Mouse (Mus musculus) lung, adult 2 months (tissue): ENCODE measurements around the gene Hmx1. TPM values are rescaled to one million over a fixed set of nuclear protein-coding genes. Genes with fewer than 3 reads are reported as not detected.

ENCODE experiments used
- DNase-seq: peaks from one replicate; pipeline ENCODE4 v3.0.0; 2022
- H3K4me1 ChIP-seq: fragments of 200-500 bp; 2 replicates; pipeline ENCODE4 v1.6.1; 2011; ENCODE audit warnings: low read length; ENCODE audit not compliant: control insufficient read depth, insufficient read depth
- H3K4me3 ChIP-seq: fragments of 200-500 bp; replicated peaks from 2 replicates; pipeline ENCODE3; 2011; ENCODE audit warnings: low read depth, mild to moderate bottlenecking, control low read depth, low read length; ENCODE audit errors: extremely low read depth
- CTCF ChIP-seq: fragments of 200-500 bp; IDR thresholded peaks from 2 replicates; pipeline ENCODE4 v1.5.1; 2011; ENCODE audit warnings: mild to moderate bottlenecking, low read length, control low read depth; ENCODE audit not compliant: insufficient read depth
- POLR2A ChIP-seq: fragments of 200-500 bp; IDR thresholded peaks from 2 replicates; pipeline ENCODE4 v1.6.1; 2011; ENCODE audit warnings: low read depth, mild to moderate bottlenecking, control low read depth, low read length, borderline replicate concordance; ENCODE audit errors: extremely low read depth
- WGBS: fragments of 180-500 bp; shearing (Covaris S2); methylation state at CpG from one replicate; pipeline ENCODE4 v1.1.7; 2018; 5-methylcytosine and 5-hydroxymethylcytosine counted together
- polyA plus RNA-seq: library from polyadenylated mRNA; depleted of rRNA; stranded (reverse); fragments of >200 nt; gene quantifications from 2 replicates; pipeline ENCODE4 v1.2.3, GENCODE M21; 2012

The Hmx1 gene
- polyA plus RNA-seq, 1 experiment: not detected

- DNase-seq: no peak
- TF ChIP-seq CTCF: no peak
- TF ChIP-seq POLR2A: no peak
- 4% methylated on average over 14 of the region's 14 CpGs for WGBS
These were observed 9.5 kb downstream of the Hmx1 start for GRCm38 (mm10) chr5:35398310-35398910.

GRCm38 (mm10) chr5:35399061-35399460, 10.2 kb downstream of the Hmx1 start:
- H3K4me1 ChIP-seq: no peaks in the 10 kb centered on the region
- H3K4me3 ChIP-seq: no peak overlapping the region
- 8% methylated on average over 7 of the region's 7 CpGs for WGBS
- TF ChIP-seq CTCF (no peak), POLR2A (no peak)
- no peak for DNase-seq

More at GRCm38 (mm10) chr5:35398310-35398910, 9.5 kb downstream of the Hmx1 start:
- Histone ChIP-seq H3K4me1 (no peaks in the 10 kb centered on the region), H3K4me3 (no peak overlapping the region)

- no peak for DNase-seq
- Histone ChIP-seq H3K4me1 (no peaks in the 10 kb centered on the region), H3K4me3 (no peak overlapping the region)
- WGBS: 2% methylated on average over 48 of the region's 48 CpGs
- TF ChIP-seq POLR2A (no peak), CTCF (no peak)
These were observed 10.9 kb downstream of the Hmx1 start for GRCm38 (mm10) chr5:35399704-35400320.

GRCm38 (mm10) chr5:35401240-35401639, 12.3 kb downstream of the Hmx1 start:
- no peak overlapping the region for H3K4me3 ChIP-seq
- DNase-seq: no peak
- no peak for TF ChIP-seq CTCF
- TF ChIP-seq POLR2A: no peak
- H3K4me1 ChIP-seq: no peaks in the 10 kb centered on the region
- 2% methylated on average over 8 of the region's 8 CpGs for WGBS

GRCm38 (mm10) chr5:35407411-35407930, 18.6 kb downstream of the Hmx1 start:
- Histone ChIP-seq H3K4me1 (no peaks in the 10 kb centered on the region), H3K4me3 (no peak overlapping the region)
- no peak for TF ChIP-seq CTCF
- no peak for TF ChIP-seq POLR2A
- WGBS: 75% methylated on average over 9 of the region's 9 CpGs
- DNase-seq: no peak

- WGBS: 56% methylated on average over 10 of the region's 10 CpGs
- TF ChIP-seq CTCF (no peak), POLR2A (no peak)
- H3K4me1 ChIP-seq: no peaks in the 10 kb centered on the region
- no peak for DNase-seq
- H3K4me3 ChIP-seq: no peak overlapping the region
These were observed 22.1 kb downstream of the Hmx1 start for GRCm38 (mm10) chr5:35411028-35411427.

GRCm38 (mm10) chr5:35412833-35413232, 23.9 kb downstream of the Hmx1 start:
- Histone ChIP-seq H3K4me1 (no peaks in the 10 kb centered on the region), H3K4me3 (no peak overlapping the region)
- no peak for TF ChIP-seq POLR2A
- TF ChIP-seq CTCF: no peak
- 17% methylated on average over 12 of the region's 12 CpGs for WGBS
- DNase-seq: no peak

- no peak for DNase-seq
- WGBS: 37% methylated on average over 7 of the region's 7 CpGs
- Histone ChIP-seq H3K4me3 (no peak overlapping the region), H3K4me1 (no peaks in the 10 kb centered on the region)
- TF ChIP-seq POLR2A (no peak), CTCF (no peak)
These were observed 28.8 kb downstream of the Hmx1 start for GRCm38 (mm10) chr5:35417707-35418106.

GRCm38 (mm10) chr5:35421622-35422021, 32.7 kb downstream of the Hmx1 start:
- H3K4me3 ChIP-seq: no peak overlapping the region
- TF ChIP-seq CTCF (no peak), POLR2A (no peak)
- 64% methylated on average over 4 of the region's 4 CpGs for WGBS
- no peaks in the 10 kb centered on the region for H3K4me1 ChIP-seq
- DNase-seq: no peak

- TF ChIP-seq CTCF (no peak), POLR2A (no peak)
- Histone ChIP-seq H3K4me3 (no peak overlapping the region), H3K4me1 (no peaks in the 10 kb centered on the region)
- no peak for DNase-seq
- 27% methylated on average over 11 of the region's 11 CpGs for WGBS
These were observed 36.3 kb downstream of the Hmx1 start for GRCm38 (mm10) chr5:35425218-35425617.
